Mouse (Mus musculus) stomach, postnatal 0 days (tissue): ENCODE measurements around the gene Cavin1. TPM values are rescaled to one million over a fixed set of nuclear protein-coding genes. Genes with fewer than 3 reads are reported as not detected.

Experiments
- ATAC-seq: fragments of 200-750 bp; cut with Nextera tagmentation; 2 replicates; pipeline ENCODE4 v1.8.0; 2017; ENCODE audit not compliant: low FRiP score, low TSS enrichment
- DNase-seq: peaks from one replicate; pipeline ENCODE4 v3.0.0-alpha.2; 2016; ENCODE audit warnings: low spot score
- H3K27ac ChIP-seq: fragments of 300-500 bp; sonication (generic); replicated peaks from 2 replicates; pipeline ENCODE4 v1.5.1; 2014; ENCODE audit warnings: mild to moderate bottlenecking, control low read depth
- H3K27me3 ChIP-seq: fragments of 300-500 bp; sonication (generic); 2 replicates; pipeline ENCODE4 v1.6.1; 2014; ENCODE audit warnings: low read length; ENCODE audit not compliant: control insufficient read depth, insufficient read depth
- H3K36me3 ChIP-seq: fragments of 300-500 bp; sonication (generic); 2 replicates; pipeline ENCODE4 v1.6.1; 2014; ENCODE audit warnings: low read length, mixed read lengths; ENCODE audit not compliant: control insufficient read depth, insufficient read depth
- H3K4me1 ChIP-seq: fragments of 300-500 bp; sonication (generic); replicated peaks from 2 replicates; pipeline ENCODE4 v1.6.1; 2014; ENCODE audit warnings: antibody characterized with exemption; ENCODE audit not compliant: control insufficient read depth, insufficient read depth
- H3K4me2 ChIP-seq: fragments of 300-500 bp; sonication (generic); replicated peaks from 2 replicates; pipeline ENCODE4 v1.6.1; 2014; ENCODE audit warnings: low read depth, mild to moderate bottlenecking, control low read depth, moderate library complexity
- H3K4me3 ChIP-seq: fragments of 300-500 bp; sonication (generic); 2 replicates; pipeline ENCODE4 v1.5.1; 2014; ENCODE audit warnings: low read depth, low read length, control low read depth
- H3K9ac ChIP-seq: fragments of 300-500 bp; sonication (generic); 2 replicates; pipeline ENCODE4 v1.6.1; 2014; ENCODE audit warnings: mild to moderate bottlenecking, low read length, control low read depth, mixed read lengths
- H3K9me3 ChIP-seq: fragments of 300-500 bp; sonication (generic); 2 replicates; pipeline ENCODE4 v1.6.1; 2016; ENCODE audit warnings: low read length; ENCODE audit not compliant: control insufficient read depth
- CTCF ChIP-seq: IDR thresholded peaks from 2 replicates; pipeline ENCODE4 v1.5.1; 2016; ENCODE audit warnings: antibody characterized with exemption, low read depth, mild to moderate bottlenecking, moderate library complexity
- EP300 ChIP-seq: optimal IDR thresholded peaks from 2 replicates; pipeline ENCODE3; 2016; ENCODE audit warnings: antibody characterized with exemption
- WGBS: fragments of 180-500 bp; shearing (Covaris S2); extraction: QIAGEN DNeasy Blood & Tissue Kit; methylation state at CpG from one replicate; pipeline ENCODE4 v1.1.7; 2014; 5-methylcytosine and 5-hydroxymethylcytosine counted together
- polyA plus RNA-seq: library from polyadenylated mRNA; unstranded; fragments of >200 nt; fragmentation: Nextera tagmentation; extraction: Ambion mirVana; gene quantifications from 2 replicates; pipeline ENCODE4 v1.2.1, GENCODE M21; 2015

Cavin1 gene
- polyA plus RNA-seq, 1 experiment from 2014 or later: 331 TPM

- Histone ChIP-seq H3K9ac (no peak overlapping the region), H3K27me3 (no peaks in the 10 kb centered on the region), H3K9me3 (no peaks in the 10 kb centered on the region), H3K4me1 (no peaks in the 10 kb centered on the region), H3K27ac (no peak overlapping the region), H3K36me3 (peaks cover 3% of the 10 kb centered on the region; the same call in 1 of the 2 replicates), H3K4me2 (no peak overlapping the region), H3K4me3 (no peak overlapping the region)
- WGBS: 84% methylated on average over 4 of the region's 4 CpGs
- no peak for ATAC-seq
- no peak for DNase-seq
- TF ChIP-seq EP300 (no peak), CTCF (no peak)
Observed at GRCm38 (mm10) chr11:100920887-100921624, 49.6 kb downstream of the Cavin1 start.

- peaks cover 3% of the 10 kb centered on the region; the same call in 1 of the 2 replicates for H3K36me3 ChIP-seq
- no peaks in the 10 kb centered on the region for H3K9me3 ChIP-seq
- no peak overlapping the region for H3K4me2 ChIP-seq
- DNase-seq: no peak
- H3K4me1 ChIP-seq: peaks cover under 1% of the 10 kb centered on the region; the same call in 1 of the 2 replicates
- H3K27me3 ChIP-seq: no peaks in the 10 kb centered on the region
- no peak for ATAC-seq
- H3K27ac ChIP-seq: no peak overlapping the region
- H3K9ac ChIP-seq: no peak overlapping the region
- 84% methylated on average over 5 of the region's 5 CpGs for WGBS
- no peak overlapping the region for H3K4me3 ChIP-seq
- TF ChIP-seq CTCF: no peak
- TF ChIP-seq EP300: no peak
Observed at GRCm38 (mm10) chr11:100918007-100918406, 52.7 kb downstream of the Cavin1 start.

- no peak for TF ChIP-seq CTCF
- Histone ChIP-seq H3K4me3 (no peak overlapping the region), H3K9ac (no peak overlapping the region), H3K9me3 (no peaks in the 10 kb centered on the region), H3K4me1 (peaks cover 5% of the 10 kb centered on the region; the same call in 1 of the 2 replicates), H3K27ac (no peak overlapping the region), H3K4me2 (no peak overlapping the region), H3K27me3 (no peaks in the 10 kb centered on the region), H3K36me3 (peaks cover 3% of the 10 kb centered on the region; the same call in 1 of the 2 replicates)
- WGBS: 95% methylated on average over 4 of the region's 4 CpGs
- DNase-seq (no peak), ATAC-seq (no peak)
Observed at GRCm38 (mm10) chr11:100916432-100916971, 54.2 kb downstream of the Cavin1 start.

GRCm38 (mm10) chr11:100915063-100915462 lies 55.6 kb downstream of the Cavin1 start:
- Histone ChIP-seq H3K4me3 (no peak overlapping the region), H3K27me3 (no peaks in the 10 kb centered on the region), H3K9ac (no peak overlapping the region), H3K27ac (no peak overlapping the region), H3K36me3 (peaks cover 5% of the 10 kb centered on the region; the same call in 1 of the 2 replicates), H3K4me2 (no peak overlapping the region), H3K4me1 (peaks cover 5% of the 10 kb centered on the region; the same call in 1 of the 2 replicates), H3K9me3 (no peaks in the 10 kb centered on the region)
- no peak for TF ChIP-seq CTCF
- no peak for TF ChIP-seq EP300
- no peak for DNase-seq
- no peak for ATAC-seq
- WGBS: 90% methylated on average over 3 of the region's 3 CpGs

- no peak for TF ChIP-seq CTCF
- no peak for TF ChIP-seq EP300
Observed at GRCm38 (mm10) chr11:100914415-100914814, 56.3 kb downstream of the Cavin1 start.

More at GRCm38 (mm10) chr11:100914415-100914814, 56.3 kb downstream of the Cavin1 start:
- no peak overlapping the region for H3K4me3 ChIP-seq
- peaks cover 5% of the 10 kb centered on the region; the same call in 1 of the 2 replicates for H3K36me3 ChIP-seq
- H3K27ac ChIP-seq: no peak overlapping the region
- no peak overlapping the region for H3K4me2 ChIP-seq
- no peaks in the 10 kb centered on the region for H3K27me3 ChIP-seq
- 76% methylated on average over 5 of the region's 5 CpGs for WGBS
- no peak overlapping the region for H3K9ac ChIP-seq
- ATAC-seq (no peak), DNase-seq (no peak)
- peaks cover 5% of the 10 kb centered on the region; the same call in 1 of the 2 replicates for H3K4me1 ChIP-seq
- H3K9me3 ChIP-seq: no peaks in the 10 kb centered on the region
